Mouse (Mus musculus): ENCODE data around the gene Slitrk5. TPM values are rescaled to one million over a fixed set of nuclear protein-coding genes. Genes with fewer than 3 reads are reported as not detected.

Slitrk5 gene
- polyA plus RNA-seq (2012): 23.5 and 31.0 TPM in 2 replicates

DNA sequence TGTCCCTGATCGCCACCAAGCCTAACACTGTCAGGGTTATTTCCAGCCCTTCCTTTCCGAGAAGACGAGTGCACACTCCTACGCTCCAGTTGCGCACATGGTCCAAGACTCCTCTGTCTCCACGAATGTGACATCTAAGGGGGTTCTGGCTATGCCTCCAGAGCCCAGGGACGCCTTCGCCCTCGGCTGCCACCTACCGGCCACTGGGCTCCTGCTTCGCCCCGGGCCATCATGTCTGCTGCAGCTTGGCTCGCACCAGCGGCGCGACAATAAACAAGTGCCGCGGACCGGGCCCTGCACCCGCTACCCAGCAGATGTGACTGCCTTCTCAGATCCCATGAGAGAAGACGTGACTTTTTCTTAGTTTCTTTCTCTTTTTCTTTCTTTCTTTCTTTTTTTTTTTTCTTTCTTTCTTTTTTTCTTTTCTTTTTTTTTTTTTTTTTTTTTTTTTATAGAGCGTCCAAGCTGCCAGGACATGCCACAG, at the start of gene Slitrk5:
TSS of gene Slitrk5 (plus strand) at position 434 of the 484 bp plus-strand sequence.
- no peak for TF ChIP-seq GATA1 (IDR thresholded peaks at IDR 0.05; ENCODE audit: low read length)

GRCm38 (mm10) chr14:111672942-111673341, 2.0 kb upstream of the Slitrk5 start:
- TF ChIP-seq GATA1 (IDR thresholded peaks at IDR 0.05; ENCODE audit: low read length): no peak

DNA sequence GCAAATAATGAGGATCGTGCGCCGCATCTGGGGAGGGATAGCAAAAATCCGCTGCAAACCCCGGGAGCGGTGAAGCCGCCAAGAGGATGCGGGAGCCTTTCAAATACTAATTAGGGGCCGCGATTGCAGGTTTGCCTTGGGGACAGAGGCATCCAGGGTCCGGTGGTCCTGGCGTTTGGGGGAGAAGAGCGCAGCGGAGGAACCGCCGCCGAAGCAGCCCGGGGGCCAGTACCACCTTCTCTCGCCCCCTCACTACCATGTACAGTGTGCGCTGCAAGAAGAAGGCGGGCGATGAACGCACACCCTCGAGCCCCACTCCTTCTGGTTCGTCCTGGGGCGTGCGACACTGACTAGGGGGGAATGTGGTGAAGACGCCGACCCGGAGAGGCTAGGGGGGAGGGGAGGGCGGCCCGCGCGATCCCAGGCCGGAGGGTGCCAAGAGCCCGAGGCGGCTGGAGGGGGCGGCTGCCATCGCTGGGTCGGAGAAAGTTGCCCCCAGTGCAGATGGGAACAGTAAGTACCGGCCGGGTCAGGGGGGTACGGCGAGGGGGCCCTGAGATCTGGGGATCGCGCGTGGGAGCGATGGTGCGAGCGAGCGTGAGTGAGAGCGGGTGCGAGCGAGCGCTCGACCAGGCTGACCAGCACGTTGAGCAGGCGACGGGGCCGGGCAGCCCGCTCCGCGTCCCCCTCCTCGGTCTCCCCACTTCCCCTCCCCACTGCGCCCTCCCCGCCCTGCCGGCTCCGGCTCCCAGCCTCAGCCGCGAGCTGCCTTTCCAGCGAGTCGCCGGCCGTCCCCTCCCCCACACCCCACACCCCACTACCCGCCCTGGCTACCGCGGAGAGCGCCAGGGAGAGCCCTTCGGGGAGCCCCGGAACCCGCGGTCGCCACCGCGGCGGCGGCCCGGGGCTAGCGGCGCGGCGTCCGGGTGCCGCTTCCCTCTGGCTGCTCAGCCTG, 591 bp downstream of the Slitrk5 start:
- TF ChIP-seq GATA1 (IDR thresholded peaks at IDR 0.05; ENCODE audit: low read length): no peak

- TF ChIP-seq GATA1 (IDR thresholded peaks at IDR 0.05; ENCODE audit: low read length): no peak
These were observed 1.3 kb downstream of the Slitrk5 start for GRCm38 (mm10) chr14:111676166-111676581.

DNA sequence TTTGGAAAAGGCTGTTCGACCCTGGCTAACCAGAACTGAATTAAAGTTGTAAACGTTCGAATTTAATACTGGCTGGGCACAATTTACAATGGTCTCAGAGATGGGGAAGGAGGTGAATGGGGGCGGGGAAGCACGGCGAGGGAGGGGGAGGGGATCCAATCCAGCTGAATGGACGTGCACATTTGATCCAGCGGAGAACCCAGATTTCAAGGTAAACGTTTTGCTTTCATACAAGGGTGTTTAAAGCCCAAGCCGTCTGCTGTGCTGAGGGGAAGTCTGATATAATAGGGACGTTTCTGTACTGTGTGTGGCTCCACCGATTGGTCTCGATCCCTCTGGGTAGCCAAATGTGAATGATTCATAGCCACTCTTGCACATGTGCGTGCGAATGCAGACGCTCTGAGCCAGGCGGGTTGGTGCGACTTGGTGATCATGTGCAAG, 2.0 kb downstream of the Slitrk5 start:
- no peak for TF ChIP-seq GATA1 (IDR thresholded peaks at IDR 0.05; ENCODE audit: low read length)

DNA sequence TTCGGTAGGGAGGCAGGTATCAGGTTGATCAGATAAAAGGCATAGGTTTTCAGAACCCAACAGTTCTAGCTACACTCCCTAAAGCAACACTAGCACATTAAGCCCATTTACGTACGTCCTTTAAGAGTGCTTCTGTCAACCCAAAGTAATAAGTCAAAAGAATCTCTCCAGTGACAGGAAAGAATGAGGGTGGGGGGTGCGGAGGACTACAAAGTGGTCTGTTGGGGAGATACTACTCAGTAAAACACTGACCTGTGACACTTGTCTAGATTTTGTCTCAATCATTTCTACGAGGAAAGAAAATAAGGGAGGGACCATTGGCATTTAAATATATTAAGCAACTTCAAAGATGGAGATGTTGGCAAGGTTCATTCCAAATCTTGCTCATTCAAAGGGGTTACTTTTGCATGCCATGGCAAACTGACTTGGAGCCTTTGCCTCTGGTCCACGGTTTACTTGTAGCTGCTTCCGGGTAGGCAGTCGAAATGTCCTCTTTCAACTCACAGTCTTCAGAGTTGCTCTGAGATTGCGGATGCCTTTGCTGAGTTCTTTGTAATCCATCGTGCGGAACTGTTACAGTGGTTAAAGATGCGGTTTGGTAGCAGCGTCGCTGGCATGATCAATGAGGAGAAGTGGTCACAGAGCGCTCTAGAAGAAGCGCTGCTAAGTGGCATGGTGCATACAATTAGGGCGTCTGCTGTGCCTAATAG, 2.6 kb downstream of the Slitrk5 start:
- TF ChIP-seq GATA1 (IDR thresholded peaks at IDR 0.05; ENCODE audit: low read length): no peak

GRCm38 (mm10) chr14:111680271-111680670, 5.4 kb downstream of the Slitrk5 start:
- TF ChIP-seq GATA1 (IDR thresholded peaks at IDR 0.05; ENCODE audit: low read length): no peak

GRCm38 (mm10) chr14:111681092-111681708, 6.3 kb downstream of the Slitrk5 start:
- TF ChIP-seq GATA1 (IDR thresholded peaks at IDR 0.05; ENCODE audit: low read length): no peak

- no peak for TF ChIP-seq GATA1 (IDR thresholded peaks at IDR 0.05; ENCODE audit: low read length)
These were observed 6.9 kb downstream of the Slitrk5 start for GRCm38 (mm10) chr14:111681773-111682172.

- TF ChIP-seq GATA1 (IDR thresholded peaks at IDR 0.05; ENCODE audit: low read length): no peak
These were observed 8.6 kb downstream of the Slitrk5 start for GRCm38 (mm10) chr14:111683543-111683942.

DNA sequence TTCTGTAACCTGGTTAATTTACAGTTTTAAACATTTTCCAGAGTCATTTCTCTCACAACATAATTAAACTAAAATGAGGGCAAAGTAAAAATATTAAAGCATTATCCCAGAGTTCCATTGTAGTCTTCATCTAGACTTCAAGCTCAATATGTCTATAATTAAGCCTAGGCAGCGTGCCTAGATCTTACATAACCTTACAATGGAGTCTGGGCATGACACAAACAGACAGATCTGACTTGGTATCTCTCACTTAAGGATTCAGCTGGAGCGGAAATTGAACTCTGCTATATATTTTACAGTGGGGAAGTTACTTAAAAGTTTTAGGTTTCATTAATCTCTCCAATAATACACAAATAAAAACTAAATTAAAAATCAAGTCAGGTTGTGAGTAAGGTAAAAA, 54.9 kb downstream of the Slitrk5 start:
- no peak for TF ChIP-seq GATA1 (IDR thresholded peaks at IDR 0.05; ENCODE audit: low read length)

Measured in G1E-ER4 (cell line).